Mouse (Mus musculus): ENCODE measurements at regions not wholly inside any gene's neighbourhood (a gene's known extent, or its start where the extent isn't known, plus 50 kb on each side); places are given as distances from the start of the nearest gene placed in this dataset.
A peak's percentile ranks its signal among the peaks of the same experiment; 100 is the strongest.

DNA sequence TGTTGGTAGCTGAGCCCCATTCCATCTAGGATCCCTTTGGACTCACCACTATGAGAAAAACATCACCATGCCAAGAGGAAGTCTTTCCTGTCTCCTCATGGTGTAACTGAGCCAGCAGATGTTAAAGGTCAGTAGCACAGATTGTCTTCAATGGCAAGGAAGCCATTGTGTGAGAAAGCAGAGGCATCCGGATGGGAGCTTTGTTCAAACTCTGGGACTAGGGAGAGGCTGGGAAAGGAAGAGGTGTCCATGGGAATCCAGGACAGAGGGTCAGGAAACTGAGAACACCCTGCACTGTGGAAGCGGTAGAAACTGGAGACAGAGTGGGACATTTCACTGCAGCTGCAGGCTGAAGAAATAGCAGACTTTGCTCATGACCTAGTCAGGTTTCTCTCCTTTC, 173.1 kb upstream of the Tnp1 start:
- Histone ChIP-seq H3K27ac (ENCODE audit: low read length) (no peak overlapping the region), H3K4me3 (ENCODE audit: low read depth, low read length) (no peak overlapping the region), H3K4me2 (ENCODE audit: low read length) (no peak overlapping the region), H3K9me3 (replicated peaks; ENCODE audit: control insufficient read depth, low read length, poor library complexity, severe bottlenecking) (no peaks in the 10 kb centered on the region), H3K9ac (ENCODE audit: low read depth, low read length) (no peak overlapping the region), H3K36me3 (ENCODE audit: control insufficient read depth, insufficient read depth, low read length) (no peaks in the 10 kb centered on the region), H3K27me3 (ENCODE audit: control insufficient read depth, insufficient read depth, low read depth, low read length) (no peaks in the 10 kb centered on the region), H3K4me1 (ENCODE audit: control insufficient read depth, insufficient read depth, low read length) (no peaks in the 10 kb centered on the region)
- ATAC-seq, result no peak
- WGBS, result 66% methylated on average over 2 of the region's 2 CpGs

DNA sequence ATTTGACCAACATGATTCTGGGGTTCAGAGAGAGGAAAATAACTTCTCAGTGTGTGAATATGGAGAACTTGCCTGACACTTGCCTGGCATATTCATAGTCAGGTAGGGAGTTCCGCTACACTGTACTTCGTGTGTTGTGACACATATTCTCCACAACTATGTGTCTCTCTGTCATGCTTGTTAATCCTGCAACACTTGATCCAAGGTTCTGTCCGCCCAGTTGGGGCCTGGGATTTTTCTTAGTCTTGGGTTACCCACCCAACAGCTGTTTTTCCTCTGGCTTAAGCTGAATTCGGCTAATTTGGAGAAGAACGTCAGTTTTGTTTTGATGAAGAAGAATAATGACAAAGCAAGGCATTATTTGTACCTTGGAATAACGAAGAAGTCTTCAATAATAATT, 168.8 kb upstream of the Tnp1 start:
- no peaks in the 10 kb centered on the region for H3K9me3 ChIP-seq (replicated peaks; ENCODE audit: control insufficient read depth, low read length, poor library complexity, severe bottlenecking)
- no peak overlapping the region for H3K4me2 ChIP-seq (ENCODE audit: low read length)
- H3K4me3 ChIP-seq (ENCODE audit: low read depth, low read length), result no peak overlapping the region
- no peak for ATAC-seq
- no peaks in the 10 kb centered on the region for H3K36me3 ChIP-seq (ENCODE audit: control insufficient read depth, insufficient read depth, low read length)
- 87% methylated on average over 6 of the region's 6 CpGs for WGBS
- H3K4me1 ChIP-seq (ENCODE audit: control insufficient read depth, insufficient read depth, low read length), result no peaks in the 10 kb centered on the region
- no peak overlapping the region for H3K27ac ChIP-seq (ENCODE audit: low read length)
- no peak overlapping the region for H3K9ac ChIP-seq (ENCODE audit: low read depth, low read length)
- no peaks in the 10 kb centered on the region for H3K27me3 ChIP-seq (ENCODE audit: control insufficient read depth, insufficient read depth, low read depth, low read length)

DNA sequence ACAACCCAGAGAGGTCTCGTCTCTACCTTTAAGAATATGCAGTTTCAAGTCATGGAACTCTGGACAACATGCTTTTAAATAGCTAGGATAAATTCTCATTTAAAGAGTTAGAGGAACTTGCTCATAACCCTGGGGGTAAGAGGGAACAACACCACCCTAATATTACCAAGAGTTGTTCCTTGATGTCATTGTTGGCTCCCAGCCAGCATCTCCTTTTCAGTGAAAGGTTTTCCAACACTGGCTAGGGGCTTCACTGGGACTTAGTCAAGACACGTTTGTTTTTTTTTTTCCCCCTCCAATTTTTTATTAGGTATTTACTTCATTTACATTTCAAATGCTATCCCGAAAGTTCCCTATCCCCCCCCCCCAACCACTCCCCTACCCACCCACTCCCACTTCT, 163.1 kb upstream of the Tnp1 start:
- ATAC-seq, result no peak
- no peak overlapping the region for H3K4me3 ChIP-seq (ENCODE audit: low read depth, low read length)
- H3K27me3 ChIP-seq (ENCODE audit: control insufficient read depth, insufficient read depth, low read depth, low read length), result no peaks in the 10 kb centered on the region
- H3K4me1 ChIP-seq (ENCODE audit: control insufficient read depth, insufficient read depth, low read length), result no peaks in the 10 kb centered on the region
- no peak overlapping the region for H3K4me2 ChIP-seq (ENCODE audit: low read length)
- H3K36me3 ChIP-seq (ENCODE audit: control insufficient read depth, insufficient read depth, low read length), result no peaks in the 10 kb centered on the region
- no peak overlapping the region for H3K27ac ChIP-seq (ENCODE audit: low read length)
- no peaks in the 10 kb centered on the region for H3K9me3 ChIP-seq (replicated peaks; ENCODE audit: control insufficient read depth, low read length, poor library complexity, severe bottlenecking)
- H3K9ac ChIP-seq (ENCODE audit: low read depth, low read length), result no peak overlapping the region
- 72% methylated on average over 3 of the region's 3 CpGs for WGBS

- Histone ChIP-seq H3K4me1 (ENCODE audit: control insufficient read depth, insufficient read depth, low read length) (no peaks in the 10 kb centered on the region), H3K36me3 (ENCODE audit: control insufficient read depth, insufficient read depth, low read length) (no peaks in the 10 kb centered on the region), H3K4me3 (ENCODE audit: low read depth, low read length) (no peak overlapping the region), H3K4me2 (ENCODE audit: low read length) (no peak overlapping the region), H3K9ac (ENCODE audit: low read depth, low read length) (no peak overlapping the region), H3K27me3 (ENCODE audit: control insufficient read depth, insufficient read depth, low read depth, low read length) (no peaks in the 10 kb centered on the region), H3K27ac (ENCODE audit: low read length) (no peak overlapping the region), H3K9me3 (replicated peaks; ENCODE audit: control insufficient read depth, low read length, poor library complexity, severe bottlenecking) (no peaks in the 10 kb centered on the region)
- ATAC-seq, result no peak
- 93% methylated on average over 3 of the region's 3 CpGs for WGBS
These were observed 161.4 kb upstream of the Tnp1 start for GRCm38 (mm10) chr1:73177076-73177475.

GRCm38 (mm10) chr1:73170668-73171008, 154.9 kb upstream of the Tnp1 start:
- Histone ChIP-seq H3K9ac (ENCODE audit: low read depth, low read length) (no peak overlapping the region), H3K4me3 (ENCODE audit: low read depth, low read length) (no peak overlapping the region), H3K4me1 (ENCODE audit: control insufficient read depth, insufficient read depth, low read length) (peaks cover 12% of the 10 kb centered on the region), H3K4me2 (ENCODE audit: low read length) (no peak overlapping the region), H3K27me3 (ENCODE audit: control insufficient read depth, insufficient read depth, low read depth, low read length) (no peaks in the 10 kb centered on the region), H3K27ac (ENCODE audit: low read length) (no peak overlapping the region), H3K9me3 (replicated peaks; ENCODE audit: control insufficient read depth, low read length, poor library complexity, severe bottlenecking) (no peaks in the 10 kb centered on the region), H3K36me3 (ENCODE audit: control insufficient read depth, insufficient read depth, low read length) (no peaks in the 10 kb centered on the region)
- no peak for ATAC-seq
- 39% methylated on average over 3 of the region's 3 CpGs for WGBS

DNA sequence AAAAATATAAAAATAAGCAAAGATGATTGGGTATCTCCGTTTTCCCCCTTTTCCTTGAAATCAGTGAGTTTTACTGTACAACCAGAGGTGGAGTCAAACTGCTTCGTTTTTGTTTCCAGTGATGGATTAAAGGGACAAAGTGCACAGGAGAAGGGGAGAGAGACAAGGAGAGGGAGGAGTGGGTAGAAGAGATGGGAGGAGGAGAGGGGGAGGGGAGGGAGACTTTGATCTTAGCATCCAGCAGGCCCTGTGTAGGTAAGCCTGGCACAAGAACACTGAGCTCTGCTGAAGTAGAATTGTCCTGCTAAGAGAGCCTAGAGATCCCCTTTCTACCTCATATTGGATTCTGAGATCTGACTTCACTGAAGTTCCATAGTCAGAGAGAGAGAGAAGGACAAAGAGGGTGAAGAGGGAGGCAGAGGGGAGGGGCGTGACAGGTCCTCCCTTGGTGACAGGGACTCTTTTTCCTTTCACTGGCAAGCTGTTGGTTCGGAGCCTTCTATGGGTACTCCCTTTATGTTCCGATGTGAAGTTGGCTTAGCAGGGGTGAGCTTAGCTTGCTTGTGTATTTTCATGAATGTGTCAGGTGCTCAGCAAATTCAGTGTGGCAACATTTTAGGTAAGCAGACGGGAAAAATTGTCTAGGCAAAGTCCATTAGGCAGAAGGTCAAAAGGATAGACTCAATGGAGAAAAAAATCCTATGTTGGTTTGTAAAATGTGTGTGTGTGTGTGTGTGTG, 154.4 kb upstream of the Tnp1 start:
- WGBS, result 13% methylated on average over 6 of the region's 6 CpGs
- Histone ChIP-seq H3K36me3 (ENCODE audit: control insufficient read depth, insufficient read depth, low read length) (no peaks in the 10 kb centered on the region), H3K4me3 (ENCODE audit: low read depth, low read length) (no peak overlapping the region), H3K27me3 (ENCODE audit: control insufficient read depth, insufficient read depth, low read depth, low read length) (no peaks in the 10 kb centered on the region), H3K9ac (ENCODE audit: low read depth, low read length) (no peak overlapping the region), H3K27ac (ENCODE audit: low read length) (peak overlapping the region; percentile 47), H3K4me1 (ENCODE audit: control insufficient read depth, insufficient read depth, low read length) (peaks cover 12% of the 10 kb centered on the region), H3K4me2 (ENCODE audit: low read length) (no peak overlapping the region), H3K9me3 (replicated peaks; ENCODE audit: control insufficient read depth, low read length, poor library complexity, severe bottlenecking) (no peaks in the 10 kb centered on the region)
- peak; percentile 82 for ATAC-seq

DNA sequence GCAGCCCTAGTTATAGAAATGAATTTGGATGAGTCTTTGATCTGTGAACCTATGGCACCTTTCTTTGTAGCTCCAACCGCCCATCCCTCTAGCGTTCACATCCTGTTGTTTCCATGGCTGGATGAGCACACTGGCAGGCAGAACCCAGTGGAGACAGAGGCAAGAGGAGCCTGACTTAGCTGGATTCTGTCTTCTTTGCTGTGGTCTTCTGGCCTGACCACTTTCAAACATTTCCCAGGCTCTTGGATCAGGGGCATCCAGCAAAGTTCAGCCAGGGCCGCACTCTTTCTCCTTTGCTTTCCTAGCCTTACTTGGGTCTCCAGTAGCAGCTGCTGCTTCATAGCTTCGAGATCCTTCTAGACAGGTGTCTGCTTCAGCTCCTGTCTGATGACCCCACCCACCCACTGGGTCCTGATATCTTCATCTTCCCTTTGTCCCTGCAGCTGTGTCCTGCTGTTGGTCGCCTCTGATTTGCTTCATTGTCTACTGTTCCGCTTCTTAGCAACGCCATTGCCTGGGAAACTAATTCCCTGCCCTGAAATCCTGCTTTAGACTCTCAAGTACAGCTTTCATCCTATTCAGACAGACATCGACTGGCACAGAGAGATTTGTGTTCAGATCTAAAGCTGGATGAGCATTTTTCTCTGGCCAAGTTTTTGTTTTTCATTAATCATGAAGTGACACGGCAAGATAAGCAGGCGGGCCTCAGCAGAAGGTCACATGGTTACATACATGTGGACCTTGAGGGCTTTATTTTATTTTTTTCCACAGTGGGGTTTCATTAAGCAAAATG, 153.6 kb upstream of the Tnp1 start:
- peaks cover 12% of the 10 kb centered on the region for H3K4me1 ChIP-seq (ENCODE audit: control insufficient read depth, insufficient read depth, low read length)
- H3K4me3 ChIP-seq (ENCODE audit: low read depth, low read length), result no peak overlapping the region
- ATAC-seq, result peak; percentile 84
- no peaks in the 10 kb centered on the region for H3K36me3 ChIP-seq (ENCODE audit: control insufficient read depth, insufficient read depth, low read length)
- 7% methylated on average over 10 of the region's 10 CpGs for WGBS
- peak overlapping the region; percentile 25; the same call in 1 of the 2 replicates for H3K4me2 ChIP-seq (ENCODE audit: low read length)
- peak overlapping the region; percentile 64 for H3K27ac ChIP-seq (ENCODE audit: low read length)
- no peaks in the 10 kb centered on the region for H3K9me3 ChIP-seq (replicated peaks; ENCODE audit: control insufficient read depth, low read length, poor library complexity, severe bottlenecking)
- no peaks in the 10 kb centered on the region for H3K27me3 ChIP-seq (ENCODE audit: control insufficient read depth, insufficient read depth, low read depth, low read length)
- H3K9ac ChIP-seq (ENCODE audit: low read depth, low read length), result no peak overlapping the region

- no peaks in the 10 kb centered on the region for H3K4me1 ChIP-seq (ENCODE audit: control insufficient read depth, insufficient read depth, low read length)
- H3K27me3 ChIP-seq (ENCODE audit: control insufficient read depth, insufficient read depth, low read depth, low read length), result no peaks in the 10 kb centered on the region
- H3K27ac ChIP-seq (ENCODE audit: low read length), result no peak overlapping the region
- no peak overlapping the region for H3K4me3 ChIP-seq (ENCODE audit: low read depth, low read length)
- no peaks in the 10 kb centered on the region for H3K9me3 ChIP-seq (replicated peaks; ENCODE audit: control insufficient read depth, low read length, poor library complexity, severe bottlenecking)
- no peaks in the 10 kb centered on the region for H3K36me3 ChIP-seq (ENCODE audit: control insufficient read depth, insufficient read depth, low read length)
- no peak overlapping the region for H3K9ac ChIP-seq (ENCODE audit: low read depth, low read length)
- ATAC-seq, result no peak
- H3K4me2 ChIP-seq (ENCODE audit: low read length), result no peak overlapping the region
- WGBS, result 97% methylated on average over 3 of the region's 3 CpGs
These were observed 144.5 kb upstream of the Tnp1 start for GRCm38 (mm10) chr1:73160199-73160598.

- whole genome bisulfite sequencing, result 80% methylated on average over 7 of the region's 7 CpGs
These were observed 143.8 kb upstream of the Tnp1 start for GRCm38 (mm10) chr1:73159405-73159976.

More at GRCm38 (mm10) chr1:73159405-73159976, 143.8 kb upstream of the Tnp1 start:
- Histone ChIP-seq H3K9ac (ENCODE audit: low read depth, low read length) (no peak overlapping the region), H3K4me2 (ENCODE audit: low read length) (no peak overlapping the region), H3K36me3 (ENCODE audit: control insufficient read depth, insufficient read depth, low read length) (no peaks in the 10 kb centered on the region), H3K27me3 (ENCODE audit: control insufficient read depth, insufficient read depth, low read depth, low read length) (no peaks in the 10 kb centered on the region), H3K4me3 (ENCODE audit: low read depth, low read length) (no peak overlapping the region), H3K9me3 (replicated peaks; ENCODE audit: control insufficient read depth, low read length, poor library complexity, severe bottlenecking) (no peaks in the 10 kb centered on the region), H3K27ac (ENCODE audit: low read length) (no peak overlapping the region), H3K4me1 (ENCODE audit: control insufficient read depth, insufficient read depth, low read length) (no peaks in the 10 kb centered on the region)
- no peak for ATAC-seq
